Mouse (Mus musculus) neural tube, embryonic 13.5 days (tissue): ENCODE results near the gene Brcc3. TPM values are rescaled to one million over a fixed set of nuclear protein-coding genes. Genes with fewer than 3 reads are reported as not detected.
A peak's percentile ranks its signal among the peaks of the same experiment; 100 is the strongest.
"Not testable (repeated sequence)": the region's sequence is repeated elsewhere in the genome, so short reads cannot be mapped to it uniquely, and the experiment has no call there.

Source experiments
- ATAC-seq: fragments of 200-750 bp; cut with Nextera tagmentation; 2 replicates; pipeline ENCODE4 v1.8.0; 2017; ENCODE audit warnings: low read depth, mild to moderate bottlenecking, moderate TSS enrichment, moderate library complexity
- H3K27ac ChIP-seq: fragments of 300-500 bp; sonication (generic); replicated peaks from 2 replicates; pipeline ENCODE4 v1.5.1; 2015; ENCODE audit warnings: moderate library complexity, mild to moderate bottlenecking, inconsistent platforms
- H3K27me3 ChIP-seq: fragments of 300-500 bp; sonication (generic); 2 replicates; pipeline ENCODE4 v1.6.1; 2015; ENCODE audit warnings: mild to moderate bottlenecking, inconsistent platforms
- H3K36me3 ChIP-seq: fragments of 300-500 bp; sonication (generic); 2 replicates; pipeline ENCODE4 v1.6.1; 2015; ENCODE audit warnings: mild to moderate bottlenecking, inconsistent platforms
- H3K4me1 ChIP-seq: fragments of 300-500 bp; sonication (generic); replicated peaks from 2 replicates; pipeline ENCODE4 v1.6.1; 2015; ENCODE audit warnings: inconsistent platforms
- H3K4me2 ChIP-seq: fragments of 300-500 bp; sonication (generic); 2 replicates; pipeline ENCODE4 v1.6.1; 2015; ENCODE audit warnings: inconsistent platforms, mild to moderate bottlenecking, moderate library complexity
- H3K4me3 ChIP-seq: fragments of 300-500 bp; sonication (generic); 2 replicates; pipeline ENCODE4 v1.5.1; 2015; ENCODE audit warnings: mild to moderate bottlenecking, inconsistent platforms
- H3K9ac ChIP-seq: fragments of 300-500 bp; sonication (generic); 2 replicates; pipeline ENCODE4 v1.6.1; 2015; ENCODE audit warnings: moderate library complexity, mild to moderate bottlenecking, inconsistent platforms
- H3K9me3 ChIP-seq: fragments of 300-500 bp; sonication (generic); 2 replicates; pipeline ENCODE4 v1.6.1; 2016; ENCODE audit warnings: inconsistent platforms
- WGBS: fragments of 180-500 bp; shearing (Covaris S2); methylation state at CpG from one replicate; pipeline ENCODE4 v1.1.7; 2015; 5-methylcytosine and 5-hydroxymethylcytosine counted together
- polyA plus RNA-seq: library from polyadenylated mRNA; unstranded; fragments of >200 nt; fragmentation: Nextera tagmentation; extraction: Ambion mirVana; gene quantifications from 2 replicates; pipeline ENCODE4 v1.2.1, GENCODE M21; 2015

The Brcc3 gene
- polyA plus RNA-seq, 1 experiment from 2014 or later = 55.0 TPM

GRCm38 (mm10) chrX:75475182-75475644 lies 58.8 kb downstream of the Brcc3 start:
- not testable (repeated sequence) for H3K36me3 ChIP-seq, H3K4me1 ChIP-seq, H3K27me3 ChIP-seq, H3K9me3 ChIP-seq
- peak overlapping the region; percentile 46 for H3K4me2 ChIP-seq
- H3K4me3 ChIP-seq = peak overlapping the region; percentile 43
- WGBS = 12% methylated on average over 37 of the region's 37 CpGs
- peak overlapping the region; percentile 69 for H3K27ac ChIP-seq
- ATAC-seq = peak; percentile 97
- H3K9ac ChIP-seq = peak overlapping the region; percentile 64

GRCm38 (mm10) chrX:75489886-75490285 lies 73.5 kb downstream of the Brcc3 start:
- ATAC-seq = no peak
- no peaks in the 10 kb centered on the region for H3K4me1 ChIP-seq
- WGBS = 88% methylated on average over 1 of the region's 1 CpGs
- no peak overlapping the region for H3K27ac ChIP-seq
- H3K9me3 ChIP-seq = no peaks in the 10 kb centered on the region
- H3K36me3 ChIP-seq = no peaks in the 10 kb centered on the region
- H3K27me3 ChIP-seq = no peaks in the 10 kb centered on the region
- no peak overlapping the region for H3K4me3 ChIP-seq
- H3K9ac ChIP-seq = no peak overlapping the region
- H3K4me2 ChIP-seq = no peak overlapping the region

Other genes with a start within 250 kb of the Brcc3 start
- 31.1 TPM in 2 replicates for gene Fundc2, start 34.2 kb upstream of the Brcc3 start, polyA plus RNA-seq
- 1.0 TPM in 2 replicates for gene F8, start 34.0 kb upstream of the Brcc3 start, polyA plus RNA-seq
- gene Cmc4, start within 50 bp of the Brcc3 start, polyA plus RNA-seq = 21.7 and 25.1 TPM in 2 replicates
- gene Mtcp1, start within 50 bp of the Brcc3 start, polyA plus RNA-seq = 4.9 and 5.8 TPM in 2 replicates
- 361 and 368 TPM in 2 replicates for gene Vbp1, start 97.7 kb downstream of the Brcc3 start, polyA plus RNA-seq
- gene Rab39b, start 161.6 kb downstream of the Brcc3 start, polyA plus RNA-seq = 26.1 and 26.3 TPM in 2 replicates